Mouse (Mus musculus): ENCODE results near the gene H2-Eb2. TPM values are rescaled to one million over a fixed set of nuclear protein-coding genes. Genes with fewer than 3 reads are reported as not detected.

The H2-Eb2 gene
- polyA plus RNA-seq, 1 experiment from 2014 or later, result not detected

- DNase-seq (ENCODE audit: low spot score) (peak; percentile 90), ATAC-seq (ENCODE audit: low read depth) (peak; percentile 92)
- Histone ChIP-seq H3K4me2 (ENCODE audit: low read depth, low read length) (no peak overlapping the region), H3K9ac (ENCODE audit: low read depth, low read length) (no peak overlapping the region), H3K36me3 (ENCODE audit: control insufficient read depth, insufficient read depth, low read length) (no peaks in the 10 kb centered on the region), H3K4me1 (ENCODE audit: control insufficient read depth, insufficient read depth, low read length) (no peaks in the 10 kb centered on the region; the same call in 1 of the 2 replicates), H3K27me3 (replicated peaks; ENCODE audit: control insufficient read depth, insufficient read depth, low read length) (no peaks in the 10 kb centered on the region), H3K9me3 (ENCODE audit: control insufficient read depth, low read length) (no peaks in the 10 kb centered on the region), H3K4me3 (ENCODE audit: low read depth, low read length) (no peak overlapping the region), H3K27ac (replicated peaks; ENCODE audit: low read depth, low read length) (no peak overlapping the region)
- 15% methylated on average over 8 of the region's 8 CpGs for WGBS
These were observed 33.9 kb upstream of the H2-Eb2 start for GRCm38 (mm10) chr17:34291609-34292008.

GRCm38 (mm10) chr17:34292570-34292969 is 32.9 kb upstream of the H2-Eb2 start:
- no peak for DNase-seq (ENCODE audit: low spot score)
- no peak for ATAC-seq (ENCODE audit: low read depth)
- no peaks in the 10 kb centered on the region; the same call in 1 of the 2 replicates for H3K4me1 ChIP-seq (ENCODE audit: control insufficient read depth, insufficient read depth, low read length)
- no peak overlapping the region for H3K9ac ChIP-seq (ENCODE audit: low read depth, low read length)
- no peak overlapping the region for H3K27ac ChIP-seq (replicated peaks; ENCODE audit: low read depth, low read length)
- WGBS, result 88% methylated on average over 4 of the region's 4 CpGs
- H3K4me2 ChIP-seq (ENCODE audit: low read depth, low read length), result no peak overlapping the region
- no peak overlapping the region for H3K4me3 ChIP-seq (ENCODE audit: low read depth, low read length)
- H3K36me3 ChIP-seq (ENCODE audit: control insufficient read depth, insufficient read depth, low read length), result no peaks in the 10 kb centered on the region
- no peaks in the 10 kb centered on the region for H3K9me3 ChIP-seq (ENCODE audit: control insufficient read depth, low read length)
- no peaks in the 10 kb centered on the region for H3K27me3 ChIP-seq (replicated peaks; ENCODE audit: control insufficient read depth, insufficient read depth, low read length)

GRCm38 (mm10) chr17:34293533-34293932 is 31.9 kb upstream of the H2-Eb2 start:
- Histone ChIP-seq H3K4me1 (ENCODE audit: control insufficient read depth, insufficient read depth, low read length) (no peaks in the 10 kb centered on the region; the same call in 1 of the 2 replicates), H3K27me3 (replicated peaks; ENCODE audit: control insufficient read depth, insufficient read depth, low read length) (no peaks in the 10 kb centered on the region), H3K36me3 (ENCODE audit: control insufficient read depth, insufficient read depth, low read length) (no peaks in the 10 kb centered on the region), H3K27ac (replicated peaks; ENCODE audit: low read depth, low read length) (no peak overlapping the region), H3K4me2 (ENCODE audit: low read depth, low read length) (no peak overlapping the region), H3K9ac (ENCODE audit: low read depth, low read length) (no peak overlapping the region), H3K4me3 (ENCODE audit: low read depth, low read length) (no peak overlapping the region), H3K9me3 (ENCODE audit: control insufficient read depth, low read length) (no peaks in the 10 kb centered on the region)
- 61% methylated on average over 2 of the region's 2 CpGs for WGBS
- ATAC-seq (ENCODE audit: low read depth) (no peak), DNase-seq (ENCODE audit: low spot score) (no peak)

GRCm38 (mm10) chr17:34294249-34294648 is 31.2 kb upstream of the H2-Eb2 start:
- no peaks in the 10 kb centered on the region for H3K9me3 ChIP-seq (ENCODE audit: control insufficient read depth, low read length)
- H3K36me3 ChIP-seq (ENCODE audit: control insufficient read depth, insufficient read depth, low read length), result no peaks in the 10 kb centered on the region
- no peak for DNase-seq (ENCODE audit: low spot score)
- no peak overlapping the region for H3K4me3 ChIP-seq (ENCODE audit: low read depth, low read length)
- 66% methylated on average over 4 of the region's 4 CpGs for WGBS
- no peak overlapping the region for H3K27ac ChIP-seq (replicated peaks; ENCODE audit: low read depth, low read length)
- no peak overlapping the region for H3K9ac ChIP-seq (ENCODE audit: low read depth, low read length)
- H3K4me1 ChIP-seq (ENCODE audit: control insufficient read depth, insufficient read depth, low read length), result no peaks in the 10 kb centered on the region; the same call in 1 of the 2 replicates
- ATAC-seq (ENCODE audit: low read depth), result no peak
- no peak overlapping the region for H3K4me2 ChIP-seq (ENCODE audit: low read depth, low read length)
- H3K27me3 ChIP-seq (replicated peaks; ENCODE audit: control insufficient read depth, insufficient read depth, low read length), result no peaks in the 10 kb centered on the region

GRCm38 (mm10) chr17:34295307-34295706 is 30.2 kb upstream of the H2-Eb2 start:
- Histone ChIP-seq H3K27ac (replicated peaks; ENCODE audit: low read depth, low read length) (no peak overlapping the region), H3K4me3 (ENCODE audit: low read depth, low read length) (no peak overlapping the region), H3K9ac (ENCODE audit: low read depth, low read length) (no peak overlapping the region), H3K36me3 (ENCODE audit: control insufficient read depth, insufficient read depth, low read length) (no peaks in the 10 kb centered on the region), H3K9me3 (ENCODE audit: control insufficient read depth, low read length) (no peaks in the 10 kb centered on the region), H3K27me3 (replicated peaks; ENCODE audit: control insufficient read depth, insufficient read depth, low read length) (no peaks in the 10 kb centered on the region), H3K4me2 (ENCODE audit: low read depth, low read length) (no peak overlapping the region), H3K4me1 (ENCODE audit: control insufficient read depth, insufficient read depth, low read length) (no peaks in the 10 kb centered on the region; the same call in 1 of the 2 replicates)
- ATAC-seq (ENCODE audit: low read depth) (no peak), DNase-seq (ENCODE audit: low spot score) (no peak)

GRCm38 (mm10) chr17:34295891-34296794 is 29.3 kb upstream of the H2-Eb2 start:
- peak; percentile 85; the same call in 1 of the 2 replicates for ATAC-seq (ENCODE audit: low read depth)

GRCm38 (mm10) chr17:34299356-34299755 is 26.1 kb upstream of the H2-Eb2 start:
- H3K27me3 ChIP-seq (replicated peaks; ENCODE audit: control insufficient read depth, insufficient read depth, low read length), result no peaks in the 10 kb centered on the region
- no peak overlapping the region for H3K9ac ChIP-seq (ENCODE audit: low read depth, low read length)
- H3K36me3 ChIP-seq (ENCODE audit: control insufficient read depth, insufficient read depth, low read length), result no peaks in the 10 kb centered on the region
- no peak overlapping the region for H3K27ac ChIP-seq (replicated peaks; ENCODE audit: low read depth, low read length)
- no peak overlapping the region for H3K4me3 ChIP-seq (ENCODE audit: low read depth, low read length)
- H3K4me1 ChIP-seq (ENCODE audit: control insufficient read depth, insufficient read depth, low read length), result no peaks in the 10 kb centered on the region; the same call in 1 of the 2 replicates
- DNase-seq (ENCODE audit: low spot score) (no peak), ATAC-seq (ENCODE audit: low read depth) (no peak)
- WGBS, result 56% methylated on average over 3 of the region's 3 CpGs
- H3K4me2 ChIP-seq (ENCODE audit: low read depth, low read length), result no peak overlapping the region
- no peaks in the 10 kb centered on the region for H3K9me3 ChIP-seq (ENCODE audit: control insufficient read depth, low read length)

More at GRCm38 (mm10) chr17:34295891-34296794, 29.3 kb upstream of the H2-Eb2 start:
- H3K27me3 ChIP-seq (replicated peaks; ENCODE audit: control insufficient read depth, insufficient read depth, low read length), result no peaks in the 10 kb centered on the region
- no peaks in the 10 kb centered on the region for H3K36me3 ChIP-seq (ENCODE audit: control insufficient read depth, insufficient read depth, low read length)
- H3K27ac ChIP-seq (replicated peaks; ENCODE audit: low read depth, low read length), result no peak overlapping the region
- peak overlapping the region; percentile 27 for H3K4me3 ChIP-seq (ENCODE audit: low read depth, low read length)
- 20% methylated on average over 23 of the region's 23 CpGs for WGBS
- peak; percentile 83 for DNase-seq (ENCODE audit: low spot score)
- H3K9me3 ChIP-seq (ENCODE audit: control insufficient read depth, low read length), result no peaks in the 10 kb centered on the region
- peak overlapping the region; percentile 49 for H3K4me2 ChIP-seq (ENCODE audit: low read depth, low read length)
- H3K4me1 ChIP-seq (ENCODE audit: control insufficient read depth, insufficient read depth, low read length), result no peaks in the 10 kb centered on the region; the same call in 1 of the 2 replicates
- no peak overlapping the region for H3K9ac ChIP-seq (ENCODE audit: low read depth, low read length)

GRCm38 (mm10) chr17:34300071-34300470 is 25.4 kb upstream of the H2-Eb2 start:
- H3K4me3 ChIP-seq (ENCODE audit: low read depth, low read length), result no peak overlapping the region
- DNase-seq (ENCODE audit: low spot score) (no peak), ATAC-seq (ENCODE audit: low read depth) (no peak)
- no peak overlapping the region for H3K9ac ChIP-seq (ENCODE audit: low read depth, low read length)
- WGBS, result 88% methylated on average over 8 of the region's 8 CpGs
- H3K4me1 ChIP-seq (ENCODE audit: control insufficient read depth, insufficient read depth, low read length), result no peaks in the 10 kb centered on the region; the same call in 1 of the 2 replicates
- H3K27me3 ChIP-seq (replicated peaks; ENCODE audit: control insufficient read depth, insufficient read depth, low read length), result no peaks in the 10 kb centered on the region
- H3K9me3 ChIP-seq (ENCODE audit: control insufficient read depth, low read length), result no peaks in the 10 kb centered on the region
- H3K36me3 ChIP-seq (ENCODE audit: control insufficient read depth, insufficient read depth, low read length), result no peaks in the 10 kb centered on the region
- no peak overlapping the region for H3K4me2 ChIP-seq (ENCODE audit: low read depth, low read length)
- no peak overlapping the region for H3K27ac ChIP-seq (replicated peaks; ENCODE audit: low read depth, low read length)

Measured in embryonic facial prominence, embryonic 14.5 days (tissue).